Mouse (Mus musculus) kidney, postnatal 0 days (tissue): ENCODE results near the gene Rnaseh2a. TPM values are rescaled to one million over a fixed set of nuclear protein-coding genes. Genes with fewer than 3 reads are reported as not detected.
A peak's percentile ranks its signal among the peaks of the same experiment; 100 is the strongest.

Source experiments
- ATAC-seq: fragments of 200-750 bp; cut with Nextera tagmentation; replicated peaks from 2 replicates; pipeline ENCODE4 v1.8.0; 2017; ENCODE audit warnings: low read depth, moderate number of reproducible peaks, moderate TSS enrichment, moderate library complexity; ENCODE audit not compliant: low FRiP score
- DNase-seq: peaks from one replicate; pipeline ENCODE4 v3.0.0-alpha.2; 2016; ENCODE audit warnings: low spot score
- H3K27ac ChIP-seq: fragments of 300-500 bp; sonication (generic); 2 replicates; pipeline ENCODE4 v1.5.1; 2014; ENCODE audit warnings: mild to moderate bottlenecking
- H3K27me3 ChIP-seq: fragments of 300-500 bp; sonication (generic); 2 replicates; pipeline ENCODE4 v1.6.1; 2014; ENCODE audit warnings: low read length, mixed read lengths; ENCODE audit not compliant: insufficient read depth
- H3K36me3 ChIP-seq: fragments of 300-500 bp; sonication (generic); 2 replicates; pipeline ENCODE4 v1.6.1; 2014; ENCODE audit warnings: low read length, mixed read lengths; ENCODE audit not compliant: insufficient read depth
- H3K4me1 ChIP-seq: fragments of 300-500 bp; sonication (generic); replicated peaks from 2 replicates; pipeline ENCODE4 v1.6.1; 2014; ENCODE audit warnings: antibody characterized with exemption, low read length, mixed read lengths; ENCODE audit not compliant: insufficient read depth
- H3K4me2 ChIP-seq: fragments of 300-500 bp; sonication (generic); 2 replicates; pipeline ENCODE4 v1.6.1; 2014; ENCODE audit warnings: mild to moderate bottlenecking, low read length, moderate library complexity, mixed read lengths
- H3K4me3 ChIP-seq: fragments of 300-500 bp; sonication (generic); replicated peaks from 2 replicates; pipeline ENCODE4 v1.5.1; 2014; ENCODE audit warnings: low read depth, low read length
- H3K9ac ChIP-seq: fragments of 300-500 bp; sonication (generic); 2 replicates; pipeline ENCODE4 v1.6.1; 2014; ENCODE audit warnings: low read depth, low read length
- H3K9me3 ChIP-seq: fragments of 300-500 bp; sonication (generic); replicated peaks from 2 replicates; pipeline ENCODE4 v1.6.1; 2016; ENCODE audit warnings: low read length, inconsistent platforms, mixed read lengths
- CTCF ChIP-seq: IDR thresholded peaks from 2 replicates; pipeline ENCODE4 v1.5.1; 2016; ENCODE audit warnings: antibody characterized with exemption, low read depth, mild to moderate bottlenecking, moderate library complexity
- WGBS: fragments of 180-500 bp; shearing (Covaris S2); extraction: QIAGEN DNeasy Blood & Tissue Kit; methylation state at CpG from one replicate; pipeline ENCODE4 v1.1.7; 2014; 5-methylcytosine and 5-hydroxymethylcytosine counted together
- polyA plus RNA-seq: library from polyadenylated mRNA; unstranded; fragments of >200 nt; fragmentation: Nextera tagmentation; extraction: Ambion mirVana; gene quantifications from 2 replicates; pipeline ENCODE4 v1.2.1, GENCODE M21; 2015

The Rnaseh2a gene
- polyA plus RNA-seq, 1 experiment from 2014 or later, result 103 TPM

GRCm38 (mm10) chr8:84936962-84937546 lies 32.5 kb downstream of the Rnaseh2a start, which contains the start of gene Mast1:
Gene Mast1 (minus strand): TSS chr8:84937359.
- H3K9me3 ChIP-seq, result no peaks in the 10 kb centered on the region
- peak; percentile 69 for DNase-seq
- WGBS, result under 1% methylated on average over 50 of the region's 50 CpGs
- peaks cover 45% of the 10 kb centered on the region for H3K27me3 ChIP-seq
- no peaks in the 10 kb centered on the region for H3K36me3 ChIP-seq
- H3K27ac ChIP-seq, result no peak within 1 kb of the TSS
- H3K4me2 ChIP-seq, result peak within 1 kb of the TSS; percentile 67
- TF ChIP-seq CTCF, result peak; percentile 60
- ATAC-seq, result 0 out of 2 replicates have a peak, but pooled peaks have one; percentile 8
- no peak within 1 kb of the TSS for H3K9ac ChIP-seq
- H3K4me1 ChIP-seq, result peaks cover 5% of the 10 kb centered on the region; the same call in 1 of the 2 replicates
- H3K4me3 ChIP-seq, result peak within 1 kb of the TSS; percentile 33

GRCm38 (mm10) chr8:84936041-84936961 lies 33.3 kb downstream of the Rnaseh2a start:
- Histone ChIP-seq H3K27ac (no peak overlapping the region), H3K9ac (no peak overlapping the region), H3K36me3 (no peaks in the 10 kb centered on the region), H3K4me2 (peak overlapping the region; percentile 67), H3K4me1 (peaks cover 5% of the 10 kb centered on the region; the same call in 1 of the 2 replicates), H3K9me3 (no peaks in the 10 kb centered on the region), H3K27me3 (peaks cover 45% of the 10 kb centered on the region), H3K4me3 (peak overlapping the region; percentile 33; the same call in 1 of the 2 replicates)
- no peak for DNase-seq
- no peak for ATAC-seq
- WGBS, result 21% methylated on average over 22 of the region's 23 CpGs
- TF ChIP-seq CTCF, result no peak

DNA sequence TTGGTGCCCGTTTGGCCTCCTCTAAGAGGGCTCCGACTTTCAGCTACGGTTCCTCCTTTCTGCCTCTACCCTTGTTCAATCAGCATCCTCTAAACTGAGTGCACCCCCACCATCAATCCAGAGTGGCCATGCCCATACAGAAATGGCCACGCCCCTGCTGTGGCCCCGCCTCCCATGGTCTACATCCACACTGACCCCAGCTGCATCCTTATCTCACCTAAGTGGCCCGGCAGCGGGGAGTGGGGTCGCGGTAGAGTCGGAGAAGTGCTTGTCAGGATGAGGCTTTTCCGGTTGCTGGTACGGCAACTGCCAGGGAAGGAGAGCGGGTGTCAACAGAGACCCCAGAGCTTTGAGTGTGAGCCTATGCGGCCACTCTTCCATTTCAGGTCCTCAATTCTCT lies 34.1 kb downstream of the Rnaseh2a start:
- no peak; the same call in 1 of the 2 replicates for ATAC-seq
- WGBS, result 6% methylated on average over 14 of the region's 14 CpGs
- H3K27me3 ChIP-seq, result peaks cover 46% of the 10 kb centered on the region
- peaks cover 5% of the 10 kb centered on the region; the same call in 1 of the 2 replicates for H3K4me1 ChIP-seq
- H3K27ac ChIP-seq, result no peak overlapping the region
- no peak overlapping the region for H3K9ac ChIP-seq
- H3K4me2 ChIP-seq, result no peak overlapping the region
- no peak overlapping the region for H3K4me3 ChIP-seq
- TF ChIP-seq CTCF, result no peak
- no peaks in the 10 kb centered on the region for H3K9me3 ChIP-seq
- DNase-seq, result no peak
- no peaks in the 10 kb centered on the region for H3K36me3 ChIP-seq

DNA sequence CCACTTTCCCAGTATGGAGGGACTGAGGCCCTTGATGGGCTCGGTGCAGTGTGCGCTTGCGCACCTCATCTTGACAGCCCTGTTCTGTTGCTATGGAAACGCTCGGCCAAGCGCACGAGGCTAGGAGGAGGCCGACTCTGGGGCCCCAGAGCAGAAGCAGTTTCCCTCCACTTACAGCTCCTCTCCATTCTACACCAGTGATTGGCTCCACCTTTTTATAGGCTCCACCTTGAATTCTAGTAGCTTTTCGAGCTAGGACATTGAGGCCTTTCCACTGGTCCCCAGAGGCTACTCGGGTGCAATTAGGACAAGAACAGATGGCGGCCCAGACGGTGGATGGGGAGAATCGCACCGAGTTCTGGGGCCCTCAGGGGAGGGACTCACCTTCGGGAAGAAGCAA lies 34.7 kb downstream of the Rnaseh2a start:
- peaks cover 5% of the 10 kb centered on the region; the same call in 1 of the 2 replicates for H3K4me1 ChIP-seq
- no peak for TF ChIP-seq CTCF
- no peaks in the 10 kb centered on the region for H3K36me3 ChIP-seq
- no peaks in the 10 kb centered on the region for H3K9me3 ChIP-seq
- peak overlapping the region; percentile 1; the same call in 1 of the 2 replicates for H3K4me2 ChIP-seq
- ATAC-seq (peak; percentile 52; the same call in 1 of the 2 replicates), DNase-seq (peak; percentile 54)
- H3K4me3 ChIP-seq, result no peak overlapping the region
- H3K27me3 ChIP-seq, result peaks cover 52% of the 10 kb centered on the region
- WGBS, result under 1% methylated on average over 15 of the region's 15 CpGs
- H3K27ac ChIP-seq, result no peak overlapping the region
- H3K9ac ChIP-seq, result no peak overlapping the region

DNA sequence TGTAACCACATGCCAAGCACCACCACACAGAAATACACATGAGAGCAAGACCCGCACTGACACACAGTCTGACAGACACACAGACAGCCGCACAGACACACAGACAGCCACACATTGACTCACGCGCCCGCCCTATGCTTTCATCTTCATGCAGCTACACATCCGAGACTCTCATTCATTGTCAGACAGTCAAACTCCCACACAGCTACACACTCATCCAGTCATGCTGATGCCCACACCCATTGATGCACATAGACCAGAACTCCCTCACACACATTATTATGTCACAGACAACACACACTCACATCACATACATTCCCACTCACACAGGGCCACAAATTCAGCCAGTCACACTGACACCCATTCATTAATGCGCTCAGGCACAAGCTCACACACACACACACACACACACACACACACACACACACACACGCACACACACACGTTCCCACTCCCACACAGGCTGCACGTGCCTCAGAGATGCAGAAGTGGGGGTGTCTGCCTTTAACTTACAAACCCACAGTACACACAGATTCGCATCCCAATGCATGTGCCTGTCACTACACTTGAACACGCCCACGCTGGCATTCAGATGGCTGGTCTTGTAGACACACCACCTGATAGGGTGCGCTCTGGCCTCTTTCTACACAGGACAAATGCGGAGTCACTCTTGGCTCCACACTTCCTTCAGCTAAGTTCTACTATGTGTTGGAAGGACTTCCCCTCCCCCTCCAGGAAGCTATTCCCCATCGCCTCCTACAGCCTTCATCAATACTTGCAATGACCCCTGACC lies 35.6 kb downstream of the Rnaseh2a start:
- Histone ChIP-seq H3K9me3 (no peaks in the 10 kb centered on the region), H3K9ac (no peak overlapping the region), H3K27ac (no peak overlapping the region), H3K36me3 (no peaks in the 10 kb centered on the region), H3K27me3 (peaks cover 56% of the 10 kb centered on the region), H3K4me2 (no peak overlapping the region), H3K4me3 (no peak overlapping the region), H3K4me1 (peaks cover 7% of the 10 kb centered on the region; the same call in 1 of the 2 replicates)
- DNase-seq, result no peak
- ATAC-seq, result no peak
- TF ChIP-seq CTCF, result no peak
- WGBS, result 72% methylated on average over 16 of the region's 16 CpGs

DNA sequence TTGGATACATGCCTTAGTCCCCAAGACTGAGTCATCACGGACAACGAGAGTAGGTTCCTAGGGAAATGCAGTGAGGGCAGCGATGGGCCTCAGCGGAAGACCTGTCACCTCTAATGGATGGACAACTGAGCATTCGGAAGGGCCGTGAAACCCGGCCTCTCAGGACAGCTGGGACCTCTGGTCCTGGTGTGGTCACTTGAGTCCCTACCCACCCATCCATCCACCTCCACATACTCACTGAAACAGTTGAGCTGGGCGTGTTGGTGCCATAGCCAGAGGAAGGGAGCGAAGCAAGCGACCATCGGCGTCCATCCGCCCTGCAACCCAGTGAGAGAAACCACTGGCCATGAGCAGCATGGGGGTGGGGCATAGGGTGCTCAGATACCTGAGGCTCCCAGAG lies 39.0 kb downstream of the Rnaseh2a start:
- no peak overlapping the region for H3K4me3 ChIP-seq
- WGBS, result 83% methylated on average over 13 of the region's 13 CpGs
- H3K36me3 ChIP-seq, result no peaks in the 10 kb centered on the region
- TF ChIP-seq CTCF, result no peak
- H3K27ac ChIP-seq, result no peak overlapping the region
- H3K4me1 ChIP-seq, result 0 out of 2 replicates have a peak, but pooled peaks cover 4% of the 10 kb centered on the region
- H3K9ac ChIP-seq, result no peak overlapping the region
- peaks cover 32% of the 10 kb centered on the region for H3K27me3 ChIP-seq
- no peaks in the 10 kb centered on the region for H3K9me3 ChIP-seq
- no peak for ATAC-seq
- H3K4me2 ChIP-seq, result no peak overlapping the region
- no peak for DNase-seq
